Mouse (Mus musculus) megakaryocyte progenitor cell, adult 5-6 weeks (primary cell): ENCODE data around the gene Lmo7. TPM values are rescaled to one million over a fixed set of nuclear protein-coding genes. Genes with fewer than 3 reads are reported as not detected.
A peak's percentile ranks its signal among the peaks of the same experiment; 100 is the strongest.

ENCODE experiments used
- ATAC-seq: replicated peaks from 2 replicates; pipeline ENCODE4 v1.8.0; 2016; ENCODE audit warnings: mild to moderate bottlenecking, moderate TSS enrichment, inconsistent platforms; ENCODE audit not compliant: poor library complexity
- total RNA-seq, 2 experiments: library from RNA; stranded (forward) in 1 of 2; stranded (reverse) in 1 of 2; fragments of 157-497, 149-512 nt in 1 of 2; fragments of 200-1000 nt in 1 of 2; gene quantifications; 2 replicates each; pipeline versions ENCODE4 v1.2.3 to v1.2.4; 2015 to 2017

Lmo7 gene
- 0.44 TPM in 1 of 2 replicates, not detected in the other for total RNA-seq (2015)
- 0.10 and 0.54 TPM in 2 replicates for total RNA-seq (2017)

GRCm38 (mm10) chr14:101729237-101729971 is at the start of gene Lmo7, which contains the start of gene Gm9922:
TSS of gene Lmo7 (plus strand) at chr14:101729957.
TSS of gene Gm9922 (minus strand) at chr14:101729814.
- peak; percentile 66 for ATAC-seq

- ATAC-seq, result no peak
Measured at GRCm38 (mm10) chr14:101687696-101688095, 42.1 kb upstream of the Lmo7 start.

GRCm38 (mm10) chr14:101688406-101688805 is 41.4 kb upstream of the Lmo7 start:
- no peak for ATAC-seq

- ATAC-seq, result no peak
Measured at GRCm38 (mm10) chr14:101704479-101704878, 25.3 kb upstream of the Lmo7 start.

- no peak for ATAC-seq
Measured at GRCm38 (mm10) chr14:101707088-101707487, 22.7 kb upstream of the Lmo7 start.

GRCm38 (mm10) chr14:101714414-101714813 is 15.3 kb upstream of the Lmo7 start:
- ATAC-seq, result no peak

GRCm38 (mm10) chr14:101729972-101730692 is 375 bp downstream of the Lmo7 start:
- peak; percentile 22; the same call in 1 of the 2 replicates for ATAC-seq

- ATAC-seq, result no peak
Measured at GRCm38 (mm10) chr14:101733542-101734303, 4.0 kb downstream of the Lmo7 start.

- no peak for ATAC-seq
Measured at GRCm38 (mm10) chr14:101737501-101737900, 7.7 kb downstream of the Lmo7 start.

GRCm38 (mm10) chr14:101746635-101747034 is 16.9 kb downstream of the Lmo7 start:
- no peak for ATAC-seq

- ATAC-seq, result no peak
Measured at GRCm38 (mm10) chr14:101747811-101748210, 18.1 kb downstream of the Lmo7 start.

GRCm38 (mm10) chr14:101748436-101748835 is 18.7 kb downstream of the Lmo7 start:
- no peak for ATAC-seq

- ATAC-seq, result no peak
Measured at GRCm38 (mm10) chr14:101750910-101751309, 21.2 kb downstream of the Lmo7 start.

GRCm38 (mm10) chr14:101755425-101755824 is 25.7 kb downstream of the Lmo7 start:
- no peak for ATAC-seq

- ATAC-seq, result no peak; the same call in 1 of the 2 replicates
Measured at GRCm38 (mm10) chr14:101762267-101762666, 32.5 kb downstream of the Lmo7 start.

- no peak for ATAC-seq
Measured at GRCm38 (mm10) chr14:101763762-101764295, 34.1 kb downstream of the Lmo7 start.

- ATAC-seq, result no peak
Measured at GRCm38 (mm10) chr14:101771336-101771735, 41.6 kb downstream of the Lmo7 start.

GRCm38 (mm10) chr14:101771756-101772155 is 42.0 kb downstream of the Lmo7 start:
- ATAC-seq, result no peak

- peak; percentile 68 for ATAC-seq
Measured at GRCm38 (mm10) chr14:101774631-101775030, 44.9 kb downstream of the Lmo7 start.

GRCm38 (mm10) chr14:101776296-101777128 is 46.8 kb downstream of the Lmo7 start:
- ATAC-seq, result no peak
